Mouse (Mus musculus) neutrophil, adult 5-6 weeks (primary cell): Measurements from ENCODE around the gene Socs5. TPM values are rescaled to one million over a fixed set of nuclear protein-coding genes. Genes with fewer than 3 reads are reported as not detected.

Experiments used
- ATAC-seq: fragments of 151-379, 151-347 bp; 2 replicates; pipeline ENCODE4 v1.8.0; 2017; ENCODE audit warnings: mild to moderate bottlenecking, moderate TSS enrichment; ENCODE audit not compliant: insufficient number of reproducible peaks, poor library complexity, low FRiP score, severe bottlenecking; ENCODE audit errors: extremely low read depth
- total RNA-seq: library from RNA; stranded (forward); fragments of 200-1000 nt; gene quantifications from 2 replicates; pipeline ENCODE4 v1.2.3, GENCODE M21; 2017

The Socs5 gene
- total RNA-seq, 1 experiment from 2014 or later: 11.2 TPM

GRCm38 (mm10) chr17:87155664-87156063, 48.2 kb downstream of the Socs5 start:
- ATAC-seq: no peak

- ATAC-seq: no peak
Measured at GRCm38 (mm10) chr17:87157739-87158138, 50.3 kb downstream of the Socs5 start.

- ATAC-seq: no peak
Measured at GRCm38 (mm10) chr17:87158597-87158996, 51.1 kb downstream of the Socs5 start.

GRCm38 (mm10) chr17:87160270-87160669, 52.8 kb downstream of the Socs5 start:
- no peak for ATAC-seq

- ATAC-seq: no peak
Measured at GRCm38 (mm10) chr17:87164312-87164922, 56.9 kb downstream of the Socs5 start.

- no peak for ATAC-seq
Measured at GRCm38 (mm10) chr17:87167407-87167806, 59.9 kb downstream of the Socs5 start.

- no peak for ATAC-seq
Measured at GRCm38 (mm10) chr17:87169076-87169475, 61.6 kb downstream of the Socs5 start.

GRCm38 (mm10) chr17:87170364-87170763, 62.9 kb downstream of the Socs5 start:
- ATAC-seq: peak; percentile 64

GRCm38 (mm10) chr17:87172031-87172430, 64.6 kb downstream of the Socs5 start:
- no peak for ATAC-seq

- ATAC-seq: no peak
Measured at GRCm38 (mm10) chr17:87173966-87174365, 66.5 kb downstream of the Socs5 start.

- no peak for ATAC-seq
Measured at GRCm38 (mm10) chr17:87174651-87175331, 67.3 kb downstream of the Socs5 start.

- ATAC-seq: no peak
Measured at GRCm38 (mm10) chr17:87176066-87177012, 68.9 kb downstream of the Socs5 start.

- no peak for ATAC-seq
Measured at GRCm38 (mm10) chr17:87178596-87179590, 71.4 kb downstream of the Socs5 start.

GRCm38 (mm10) chr17:87179939-87180550, 72.6 kb downstream of the Socs5 start:
- ATAC-seq: no peak

- no peak for ATAC-seq
Measured at GRCm38 (mm10) chr17:87181683-87182346, 74.3 kb downstream of the Socs5 start.

- no peak for ATAC-seq
Measured at GRCm38 (mm10) chr17:87185461-87186066, 78.1 kb downstream of the Socs5 start.

GRCm38 (mm10) chr17:87187005-87187404, 79.5 kb downstream of the Socs5 start:
- no peak for ATAC-seq
